Mouse (Mus musculus): ENCODE measurements around the gene Slc24a3.

The Slc24a3 gene

DNA sequence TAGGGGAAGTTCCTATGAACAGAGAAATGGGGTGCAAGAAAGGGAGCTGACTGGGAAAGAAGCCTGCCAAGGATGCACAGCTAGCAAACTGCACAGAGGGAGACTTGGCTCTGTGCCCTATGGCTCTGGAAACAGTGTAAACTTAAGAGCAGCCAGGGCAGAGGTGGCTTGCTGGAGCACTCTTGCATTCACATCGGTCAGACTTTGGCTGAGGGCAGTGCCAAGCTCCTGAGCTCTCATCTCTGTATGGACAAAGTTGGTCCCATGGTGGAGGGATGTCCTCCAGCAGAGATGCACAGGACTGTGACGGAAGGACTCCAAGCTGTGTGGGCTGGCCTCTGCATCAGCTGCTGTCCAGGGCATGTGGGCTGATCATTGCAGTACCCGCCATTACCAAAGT is 516.0 kb downstream of the Slc24a3 start:
- DNase-seq (ENCODE audit: extremely low spot score), result no peak

DNA sequence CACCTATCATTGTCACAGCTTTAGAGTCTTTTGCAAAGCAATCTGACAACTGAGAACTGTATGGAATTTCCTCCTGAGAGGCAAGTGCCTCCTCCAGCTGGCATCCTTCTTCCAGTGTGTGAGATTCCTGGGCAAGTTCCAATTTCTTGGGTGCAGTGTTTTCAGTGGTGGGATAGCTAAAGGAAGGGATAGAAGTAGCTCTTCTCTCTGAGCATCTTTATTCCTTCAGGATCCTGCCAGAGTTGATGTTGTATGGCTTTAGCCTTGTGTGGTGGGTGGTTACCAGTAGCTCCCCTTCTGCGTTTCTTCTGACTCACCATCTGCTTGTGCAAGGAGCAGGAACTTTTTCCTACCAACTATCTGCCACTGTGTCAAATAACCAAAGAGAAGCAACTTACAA is 516.6 kb downstream of the Slc24a3 start:
- DNase-seq (ENCODE audit: extremely low spot score), result no peak

DNA sequence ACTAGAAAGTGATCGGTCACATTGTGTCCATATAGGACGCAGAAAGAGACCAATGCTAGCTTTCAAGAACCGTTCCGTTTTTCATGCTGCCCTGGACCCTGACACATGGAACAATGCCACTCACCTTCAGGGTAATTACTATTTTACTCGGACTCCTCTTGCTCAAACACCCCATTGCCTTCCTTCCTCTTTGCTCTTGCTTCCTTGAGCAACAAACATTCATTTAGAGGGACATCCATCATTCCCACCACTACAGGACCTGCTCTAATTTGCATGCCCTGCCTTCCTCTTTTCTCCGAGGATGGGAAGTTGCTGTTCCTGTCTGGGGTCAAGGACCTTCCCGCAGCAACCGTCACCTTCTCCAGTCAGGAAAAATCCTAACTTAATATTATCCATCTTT is 517.3 kb downstream of the Slc24a3 start:
- DNase-seq (ENCODE audit: extremely low spot score), result no peak

DNA sequence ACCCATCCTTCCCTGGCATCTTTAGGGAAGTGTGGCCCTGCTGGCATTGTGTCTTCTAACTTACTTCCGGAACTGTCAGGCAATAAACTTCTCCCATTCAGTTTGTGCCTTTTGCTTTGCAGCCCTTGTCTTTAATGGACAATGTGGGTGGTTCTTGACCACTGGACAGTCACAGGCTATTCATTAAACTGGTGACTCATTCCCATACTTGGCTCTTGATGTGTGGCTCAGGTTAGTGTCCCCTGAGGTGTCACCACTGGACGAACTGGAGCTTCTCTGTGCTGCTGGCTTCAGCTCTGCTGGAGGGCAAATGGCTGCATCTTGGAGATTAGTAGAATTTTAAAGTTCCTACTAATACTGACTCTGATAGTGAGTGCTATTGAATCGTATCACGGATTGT is 518.5 kb downstream of the Slc24a3 start:
- DNase-seq (ENCODE audit: extremely low spot score), result no peak

DNA sequence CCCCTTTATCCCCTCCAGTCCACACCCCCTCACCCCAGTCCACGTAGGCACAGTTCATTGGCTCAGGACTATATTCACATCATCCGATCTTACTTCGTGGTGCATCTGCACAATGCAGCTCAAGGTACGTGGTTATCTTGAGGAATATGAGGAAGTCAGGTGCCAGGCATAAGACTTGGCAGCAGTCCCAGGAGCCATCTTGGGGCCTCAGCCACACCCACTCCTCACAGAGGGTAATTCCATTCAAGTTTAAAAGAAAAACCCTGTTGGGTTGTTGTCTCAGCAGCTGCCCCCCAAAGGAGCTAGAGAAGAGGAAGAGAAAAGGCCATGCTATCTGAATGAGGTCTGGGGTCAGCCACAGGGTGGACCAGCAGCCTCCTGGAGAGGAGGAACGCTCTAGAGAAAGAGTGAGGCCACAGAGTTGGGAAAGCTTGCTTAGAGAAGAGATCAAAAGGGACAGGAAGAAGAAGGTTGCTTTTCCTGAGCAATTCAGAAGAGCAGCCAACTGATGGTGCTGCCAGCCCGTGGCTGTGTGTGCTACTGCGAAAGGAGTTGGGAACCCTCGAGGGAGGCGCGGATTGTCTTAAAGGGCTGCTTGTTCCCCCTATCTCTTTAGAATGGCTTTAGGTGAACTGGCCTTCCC is 523.9 kb downstream of the Slc24a3 start:
- no peak for DNase-seq (ENCODE audit: extremely low spot score)
